Mouse (Mus musculus) heart, embryonic 12.5 days (tissue): ENCODE results near the gene Tes3-ps. TPM values are rescaled to one million over a fixed set of nuclear protein-coding genes. Genes with fewer than 3 reads are reported as not detected.

Experiments used
- polyA plus RNA-seq: library from polyadenylated mRNA; unstranded; fragments of >200 nt; fragmentation: Nextera tagmentation; extraction: Ambion mirVana; gene quantifications from 2 replicates; pipeline ENCODE4 v1.2.1, GENCODE M21; 2016

Tes3-ps gene
- polyA plus RNA-seq, 1 experiment from 2014 or later = 0.88 TPM

Other genes starting within 250 kb of the Tes3-ps start
- gene Susd3, start 244.6 kb upstream of the Tes3-ps start, polyA plus RNA-seq = 0.63 and 0.80 TPM in 2 replicates
- 0.13 and 0.15 TPM in 2 replicates for gene Fgd3, start 173.0 kb upstream of the Tes3-ps start, polyA plus RNA-seq
- 53.5 and 54.0 TPM in 2 replicates for gene Bicd2, start 151.7 kb upstream of the Tes3-ps start, polyA plus RNA-seq
- 13.1 and 14.0 TPM in 2 replicates for gene Ippk, start 72.1 kb upstream of the Tes3-ps start, polyA plus RNA-seq
- 2.0 and 2.4 TPM in 2 replicates for gene Ecm2, start 11.5 kb downstream of the Tes3-ps start, polyA plus RNA-seq
- 2.5 and 3.7 TPM in 2 replicates for gene Aspn, start 51.1 kb downstream of the Tes3-ps start, polyA plus RNA-seq
- gene Omd, start 89.1 kb downstream of the Tes3-ps start, polyA plus RNA-seq = 0.24 and 0.43 TPM in 2 replicates
- 10.3 and 10.6 TPM in 2 replicates for gene Ogn, start 114.7 kb downstream of the Tes3-ps start, polyA plus RNA-seq
- 26.4 and 27.9 TPM in 2 replicates for gene Cenpp, start 159.5 kb downstream of the Tes3-ps start, polyA plus RNA-seq
- gene Nol8, start 159.8 kb downstream of the Tes3-ps start, polyA plus RNA-seq = 14.4 and 16.3 TPM in 2 replicates
- 67.8 and 68.2 TPM in 2 replicates for gene Iars, start 188.8 kb downstream of the Tes3-ps start, polyA plus RNA-seq